Mouse (Mus musculus) frontal cortex, postnatal 36 days (tissue): ENCODE results near the gene Npas3.
A peak's percentile ranks its signal among the peaks of the same experiment; 100 is the strongest.
"Not testable (repeated sequence)": the region's sequence is repeated elsewhere in the genome, so short reads cannot be mapped to it uniquely, and the experiment has no call there.

Experiments
- DNase-seq, 2 experiments: peaks; one replicate each; pipeline ENCODE4 v3.0.0; 2022; ENCODE audit warnings: low spot score in 2 of 2

Npas3 gene

DNA sequence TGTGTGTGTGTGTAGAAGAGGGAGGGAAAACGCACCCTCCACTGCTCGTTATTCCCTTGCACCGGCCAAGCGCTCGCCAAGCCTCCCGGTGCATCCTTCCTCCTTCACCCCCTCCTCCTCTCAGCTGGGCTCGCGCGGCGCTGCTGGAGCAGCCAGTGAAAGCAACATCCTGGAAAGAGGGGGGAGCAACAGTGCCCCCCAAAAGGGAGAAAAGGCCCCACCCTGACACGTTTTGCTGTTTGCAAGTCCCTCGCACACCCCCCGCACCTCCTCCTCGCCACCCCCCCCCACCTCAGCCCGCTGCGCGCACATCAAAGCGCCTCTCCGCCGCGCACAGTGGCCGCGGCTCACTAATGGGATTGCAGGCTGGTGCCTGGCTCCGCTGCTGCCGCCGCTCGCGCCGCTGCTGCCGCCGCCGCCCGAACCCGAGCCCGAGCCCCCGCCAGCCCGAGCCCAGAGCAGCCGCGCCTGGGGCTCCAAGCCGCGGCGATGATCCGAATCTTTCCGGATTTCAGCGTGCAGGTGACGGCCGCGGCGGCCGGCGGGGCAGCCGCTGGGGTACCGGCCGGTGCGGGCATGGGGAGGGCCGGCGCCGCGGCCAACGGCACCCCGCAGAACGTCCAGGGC is at the start of gene Npas3:
Gene Npas3, plus strand, starts transcription at position 577 of the 627 bp plus-strand sequence.
- peak; percentile 33 to 50 for DNase-seq

GRCm38 (mm10) chr12:53217141-53217540 is 31.3 kb upstream of the Npas3 start:
- no peak for DNase-seq

DNA sequence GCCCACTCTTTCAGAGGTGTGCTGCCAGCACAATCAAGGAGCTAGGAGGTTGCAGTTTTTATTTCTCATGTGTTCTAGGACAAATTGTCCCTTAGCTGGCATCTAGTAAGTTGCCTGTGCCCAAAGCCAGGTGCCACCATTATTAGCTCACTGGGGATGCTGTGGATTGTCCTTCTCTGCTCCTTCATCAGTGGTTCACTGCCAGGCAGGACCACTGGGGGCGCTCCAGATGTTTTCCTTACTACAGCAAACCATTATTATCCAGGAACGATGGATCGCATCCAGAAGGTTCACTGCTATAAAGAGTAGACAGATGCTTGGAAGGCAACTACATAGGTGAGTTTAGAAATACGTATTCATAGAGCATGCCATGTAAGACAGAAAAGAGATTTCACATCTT is 25.7 kb upstream of the Npas3 start:
- no peak for DNase-seq

- no peak for DNase-seq
These were observed 21.1 kb upstream of the Npas3 start for GRCm38 (mm10) chr12:53227356-53227755.

DNA sequence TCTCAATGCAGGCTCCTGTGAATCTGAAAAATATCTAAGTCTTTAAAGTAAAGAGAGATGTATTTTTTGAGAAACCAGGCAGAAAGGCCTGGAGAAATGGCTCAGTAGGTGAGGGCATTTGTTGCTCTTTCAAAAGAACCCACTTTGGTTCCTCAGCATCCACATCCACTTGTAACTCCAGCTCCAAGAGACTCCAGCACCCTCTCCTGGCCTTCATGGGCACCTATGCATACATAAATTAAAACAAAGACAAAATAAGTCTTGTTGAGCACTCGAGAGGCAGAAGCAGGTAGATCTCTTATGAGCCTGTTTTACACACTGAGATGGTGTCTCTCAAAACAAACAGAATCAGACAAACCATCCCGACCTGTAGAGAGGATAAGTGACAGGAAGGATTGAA is 19.1 kb upstream of the Npas3 start:
- DNase-seq = no peak

DNA sequence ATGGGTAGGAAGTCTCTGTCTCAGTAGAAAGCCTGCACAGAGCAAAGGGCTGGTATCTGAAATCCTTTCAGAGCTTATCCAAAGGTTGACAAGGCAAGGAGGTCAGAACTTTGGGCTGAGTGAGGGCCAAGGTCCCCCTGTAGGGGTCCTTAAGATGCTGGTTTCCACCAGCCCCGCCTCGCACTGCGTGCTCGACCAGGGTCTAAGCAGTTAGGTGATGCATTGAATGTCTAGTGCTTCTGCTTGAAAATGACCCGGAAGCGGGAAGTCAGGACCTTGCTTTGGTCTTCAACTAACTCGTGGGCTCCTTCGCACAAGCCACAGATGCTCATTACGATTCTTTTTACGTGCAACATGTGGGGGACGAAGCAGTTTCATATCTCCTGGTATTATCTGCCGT is 2.3 kb upstream of the Npas3 start:
- DNase-seq = no peak

GRCm38 (mm10) chr12:53246581-53247490 is 1.6 kb upstream of the Npas3 start:
- no peak for DNase-seq

GRCm38 (mm10) chr12:53247491-53248035 is 914 bp upstream of the Npas3 start:
- DNase-seq = peak in 1 of 2 experiments; percentile 17

DNA sequence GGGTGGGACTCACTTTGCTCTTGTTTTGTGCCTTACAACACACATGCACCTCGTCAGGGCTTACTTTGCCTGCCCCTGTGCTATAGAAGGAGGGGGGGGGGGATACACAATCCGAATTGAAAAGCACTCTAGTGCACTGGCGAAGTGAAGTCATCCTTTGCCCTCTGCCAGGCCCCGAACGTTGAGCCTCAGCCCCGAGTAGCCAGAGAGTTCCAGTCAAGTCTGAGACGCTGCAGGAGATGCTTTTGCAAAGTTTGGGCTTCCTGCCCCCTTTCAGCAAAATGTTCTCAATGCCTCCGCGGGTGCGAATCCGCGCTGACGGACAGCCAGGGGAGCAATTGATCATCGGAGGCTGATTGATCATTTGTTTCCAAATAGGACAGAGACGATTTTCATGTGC is 319 bp downstream of the Npas3 start:
- no peak for DNase-seq

DNA sequence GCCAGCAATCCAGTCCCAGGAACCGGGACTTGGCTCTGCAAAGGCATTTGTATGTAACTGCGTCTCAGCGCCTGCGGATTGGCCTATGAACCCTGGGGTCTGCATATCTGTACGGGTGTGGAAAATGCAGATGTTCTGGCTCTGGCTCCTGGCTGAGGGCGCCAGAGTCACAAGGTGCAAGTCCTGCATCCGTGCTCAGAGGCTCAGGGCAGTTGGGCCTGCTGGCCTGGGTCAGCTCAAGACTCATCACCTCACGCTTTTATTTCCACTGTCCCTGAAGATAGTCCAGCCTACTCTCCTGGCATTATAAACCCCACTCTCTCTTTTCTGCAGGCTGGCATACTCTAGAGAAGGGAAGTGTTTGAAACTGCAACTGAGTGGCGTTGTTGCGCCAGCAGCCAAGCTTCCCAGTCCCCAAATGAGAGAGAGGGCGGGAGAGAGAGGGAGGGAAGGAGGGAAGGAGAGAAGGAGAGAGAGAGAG is 3.3 kb downstream of the Npas3 start:
- peak; percentile 24 to 34 for DNase-seq

DNA sequence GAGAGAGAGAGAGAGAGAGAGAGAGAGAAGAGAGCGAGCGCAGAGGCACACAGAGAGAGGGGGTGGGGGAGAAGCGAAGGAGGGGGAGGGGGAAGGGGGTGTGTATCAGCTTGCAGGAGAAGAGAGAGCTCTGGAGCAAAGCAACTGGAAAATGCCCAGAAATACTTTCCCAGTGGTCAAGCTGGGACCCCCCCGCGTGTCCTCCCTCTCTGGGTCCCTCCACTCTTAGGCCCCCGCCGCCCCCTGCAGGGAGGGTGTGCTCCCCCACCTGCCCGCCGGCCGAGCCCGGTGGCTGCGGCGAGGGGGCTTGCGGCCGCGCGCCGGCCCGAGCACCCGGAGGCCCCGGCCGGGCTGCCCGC is 3.7 kb downstream of the Npas3 start:
- no peak for DNase-seq

DNA sequence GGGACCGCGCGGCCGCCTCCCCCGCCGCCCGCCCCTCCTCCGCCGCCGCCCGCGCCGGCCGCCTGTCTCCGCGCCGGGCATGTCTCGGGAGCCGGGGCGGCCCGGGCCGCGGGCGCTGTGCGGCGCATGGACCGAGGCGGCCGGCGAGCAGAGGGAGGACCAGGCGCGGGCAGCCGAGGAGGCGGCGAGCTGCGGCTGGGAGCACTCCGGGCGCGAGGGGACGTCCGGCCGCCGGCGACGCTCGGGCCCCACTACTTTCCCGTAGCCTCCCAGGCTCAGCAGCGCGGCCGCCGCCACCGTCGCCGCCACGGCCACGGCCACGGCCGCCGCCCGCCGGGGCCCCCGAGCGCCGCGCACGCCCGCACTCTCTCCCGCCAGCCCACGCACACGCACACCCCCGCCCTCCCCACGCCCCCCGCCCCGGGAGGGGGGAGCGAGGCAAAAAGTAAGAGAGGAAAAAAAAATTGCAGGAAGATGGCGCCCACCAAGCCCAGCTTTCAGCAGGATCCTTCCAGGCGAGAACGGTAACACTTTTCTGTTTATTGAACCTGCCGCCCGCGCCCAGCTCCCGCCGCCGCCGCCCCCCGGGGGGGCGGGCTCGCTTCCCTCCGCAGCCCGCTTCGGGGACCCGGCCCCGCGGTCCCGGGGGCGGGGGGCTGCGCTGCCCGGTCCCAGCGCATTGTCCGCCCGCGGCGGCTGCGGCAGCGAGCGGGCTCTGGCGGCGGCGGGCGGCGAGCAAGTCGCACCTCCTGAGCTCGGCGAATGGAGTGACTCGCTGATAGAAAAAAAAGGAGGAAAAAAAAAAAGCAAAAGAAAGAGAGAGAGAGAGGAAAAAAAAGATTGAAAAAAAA is 4.3 kb downstream of the Npas3 start:
- peak in 1 of 2 experiments; percentile 26 for DNase-seq

GRCm38 (mm10) chr12:53253461-53254159 is 5.1 kb downstream of the Npas3 start:
- peak in 1 of 2 experiments; percentile 21 for DNase-seq

- DNase-seq = no peak
These were observed 5.6 kb downstream of the Npas3 start for GRCm38 (mm10) chr12:53254160-53254480.

DNA sequence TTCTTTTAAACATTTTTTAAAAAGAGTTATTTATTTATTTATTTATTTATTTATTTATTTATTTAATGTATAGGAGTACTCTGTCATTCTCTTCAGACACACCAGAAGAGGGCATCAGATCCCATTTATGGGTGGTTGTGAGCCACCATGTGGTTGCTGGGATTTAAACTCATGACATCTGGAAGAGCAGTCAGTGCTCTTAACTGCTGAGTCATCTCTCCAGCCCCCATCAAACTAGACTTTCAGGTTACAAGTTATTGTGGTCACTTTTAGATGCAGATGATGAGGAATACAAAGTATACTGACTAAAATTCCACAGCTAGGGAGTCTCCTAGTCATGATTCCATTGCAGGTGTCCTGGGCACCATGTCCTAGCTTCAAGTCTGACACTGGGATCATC is 26.0 kb downstream of the Npas3 start:
- DNase-seq = not testable (repeated sequence)

- DNase-seq = no peak
These were observed 28.9 kb downstream of the Npas3 start for GRCm38 (mm10) chr12:53277393-53277792.

GRCm38 (mm10) chr12:53290341-53290740 is 41.9 kb downstream of the Npas3 start:
- no peak for DNase-seq

DNA sequence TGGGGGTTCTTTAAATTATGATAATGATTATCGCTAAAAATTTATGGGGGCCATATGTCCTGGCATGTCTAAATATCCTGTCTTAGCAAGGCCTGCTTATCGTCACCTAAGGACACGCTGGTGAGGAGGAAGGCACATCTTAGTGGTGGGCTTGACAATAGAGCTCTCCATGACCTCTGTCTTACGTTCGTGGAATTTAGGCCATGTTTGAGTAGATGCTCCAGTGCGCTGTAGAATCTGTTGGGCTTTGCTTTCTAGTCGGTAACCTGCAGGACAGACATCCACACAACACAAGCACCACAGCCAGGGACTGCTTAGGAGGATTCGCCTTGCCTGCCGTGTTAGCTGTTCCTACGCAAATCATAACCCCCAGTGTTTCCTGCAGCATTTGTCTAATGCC is 42.4 kb downstream of the Npas3 start:
- DNase-seq = no peak

DNA sequence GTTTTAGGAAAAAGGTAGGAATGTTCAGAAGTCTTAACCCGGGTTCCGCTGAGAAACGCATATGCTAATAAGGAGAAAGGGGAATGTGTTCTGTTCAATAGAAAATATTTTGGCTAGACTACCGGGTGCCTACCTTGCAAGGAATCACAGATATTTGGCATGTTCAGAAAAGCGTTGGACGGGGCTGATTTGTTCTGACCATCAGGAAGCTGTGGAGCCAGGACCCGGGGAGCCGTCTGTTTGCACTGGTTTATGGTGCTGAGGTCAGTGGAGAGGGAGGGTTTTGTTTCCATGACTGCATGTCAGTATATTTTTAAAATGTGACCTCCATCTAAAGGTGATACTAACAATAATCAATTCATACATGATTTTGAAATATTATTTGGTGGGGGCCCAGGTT is 43.5 kb downstream of the Npas3 start:
- no peak for DNase-seq

GRCm38 (mm10) chr12:53292508-53293300 is 44.2 kb downstream of the Npas3 start:
- DNase-seq = no peak

GRCm38 (mm10) chr12:53294011-53294410 is 45.5 kb downstream of the Npas3 start:
- DNase-seq = no peak
